Mouse (Mus musculus): Measurements from ENCODE around the gene Zc3h15. TPM values are rescaled to one million over a fixed set of nuclear protein-coding genes. Genes with fewer than 3 reads are reported as not detected.

The Zc3h15 gene
- polyA plus RNA-seq, 1 experiment from 2014 or later: 59.1 TPM

GRCm38 (mm10) chr2:83684691-83685090 lies 40.5 kb downstream of the Zc3h15 start:
- H3K4me2 ChIP-seq (ENCODE audit: low read depth, low read length): no peak overlapping the region
- no peak overlapping the region for H3K4me3 ChIP-seq (ENCODE audit: low read depth, low read length)
- no peaks in the 10 kb centered on the region for H3K36me3 ChIP-seq (replicated peaks; ENCODE audit: insufficient read depth, low read length)
- no peak overlapping the region for H3K27ac ChIP-seq (ENCODE audit: low read depth)
- ATAC-seq: peak; percentile 80
- H3K9me3 ChIP-seq (ENCODE audit: low read length): peaks cover 3% of the 10 kb centered on the region
- H3K27me3 ChIP-seq (ENCODE audit: insufficient read depth, low read length): no peaks in the 10 kb centered on the region
- no peaks in the 10 kb centered on the region for H3K4me1 ChIP-seq (ENCODE audit: insufficient read depth)
- 73% methylated on average over 8 of the region's 8 CpGs for WGBS (ENCODE audit: insufficient replicate concordance)
- TF ChIP-seq CTCF (IDR thresholded peaks at IDR 0.05; ENCODE audit: low read depth) (no peak), EP300 (IDR thresholded peaks at IDR 0.05; ENCODE audit: low read depth) (no peak)
- H3K9ac ChIP-seq (replicated peaks): no peak overlapping the region
- no peak for DNase-seq

GRCm38 (mm10) chr2:83690372-83690771 lies 46.1 kb downstream of the Zc3h15 start:
- 42% methylated on average over 2 of the region's 2 CpGs for WGBS (ENCODE audit: insufficient replicate concordance)
- Histone ChIP-seq H3K4me1 (ENCODE audit: insufficient read depth) (no peaks in the 10 kb centered on the region), H3K4me2 (ENCODE audit: low read depth, low read length) (no peak overlapping the region), H3K27me3 (ENCODE audit: insufficient read depth, low read length) (no peaks in the 10 kb centered on the region), H3K36me3 (replicated peaks; ENCODE audit: insufficient read depth, low read length) (no peaks in the 10 kb centered on the region), H3K27ac (ENCODE audit: low read depth) (no peak overlapping the region), H3K9me3 (ENCODE audit: low read length) (peaks cover 3% of the 10 kb centered on the region), H3K4me3 (ENCODE audit: low read depth, low read length) (no peak overlapping the region), H3K9ac (replicated peaks) (no peak overlapping the region)
- DNase-seq (no peak), ATAC-seq (no peak)
- no peak for TF ChIP-seq CTCF (IDR thresholded peaks at IDR 0.05; ENCODE audit: low read depth)
- TF ChIP-seq EP300 (IDR thresholded peaks at IDR 0.05; ENCODE audit: low read depth): no peak

- no peak overlapping the region for H3K4me3 ChIP-seq (ENCODE audit: low read depth, low read length)
- H3K36me3 ChIP-seq (replicated peaks; ENCODE audit: insufficient read depth, low read length): no peaks in the 10 kb centered on the region
- no peak overlapping the region for H3K27ac ChIP-seq (ENCODE audit: low read depth)
- ATAC-seq (no peak), DNase-seq (no peak)
- TF ChIP-seq EP300 (IDR thresholded peaks at IDR 0.05; ENCODE audit: low read depth) (no peak), CTCF (IDR thresholded peaks at IDR 0.05; ENCODE audit: low read depth) (no peak)
- H3K27me3 ChIP-seq (ENCODE audit: insufficient read depth, low read length): no peaks in the 10 kb centered on the region
- H3K4me2 ChIP-seq (ENCODE audit: low read depth, low read length): no peak overlapping the region
- no peak overlapping the region for H3K9ac ChIP-seq (replicated peaks)
- peaks cover 3% of the 10 kb centered on the region for H3K9me3 ChIP-seq (ENCODE audit: low read length)
- H3K4me1 ChIP-seq (ENCODE audit: insufficient read depth): no peaks in the 10 kb centered on the region
- WGBS (ENCODE audit: insufficient replicate concordance): 58% methylated on average over 10 of the region's 10 CpGs
These were observed 48.7 kb downstream of the Zc3h15 start for GRCm38 (mm10) chr2:83692651-83693545.

DNA sequence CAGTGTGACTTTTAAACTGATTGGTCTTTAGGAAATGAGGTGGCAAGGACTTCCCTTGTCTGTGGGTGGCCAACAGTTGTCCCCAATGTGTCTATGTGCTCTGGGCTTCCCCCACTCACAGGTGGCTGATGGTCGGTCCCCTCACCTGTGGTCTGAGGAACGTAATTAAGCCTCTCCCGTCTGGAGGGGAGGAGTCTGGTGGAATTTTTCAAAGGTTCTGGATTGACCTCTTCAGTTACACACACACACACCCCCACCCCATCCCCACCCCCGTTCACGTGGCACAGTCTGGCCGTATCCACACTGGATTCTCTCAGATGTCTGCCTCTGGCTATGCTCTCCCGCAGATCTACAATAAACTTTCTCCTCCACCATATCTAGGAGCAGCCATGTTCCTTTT lies 49.8 kb downstream of the Zc3h15 start:
- WGBS (ENCODE audit: insufficient replicate concordance): 76% methylated on average over 7 of the region's 7 CpGs
- DNase-seq (no peak), ATAC-seq (no peak)
- H3K4me1 ChIP-seq (ENCODE audit: insufficient read depth): no peaks in the 10 kb centered on the region
- no peaks in the 10 kb centered on the region for H3K27me3 ChIP-seq (ENCODE audit: insufficient read depth, low read length)
- TF ChIP-seq EP300 (IDR thresholded peaks at IDR 0.05; ENCODE audit: low read depth) (no peak), CTCF (IDR thresholded peaks at IDR 0.05; ENCODE audit: low read depth) (no peak)
- peaks cover 2% of the 10 kb centered on the region for H3K9me3 ChIP-seq (ENCODE audit: low read length)
- H3K4me2 ChIP-seq (ENCODE audit: low read depth, low read length): no peak overlapping the region
- H3K9ac ChIP-seq (replicated peaks): no peak overlapping the region
- no peaks in the 10 kb centered on the region for H3K36me3 ChIP-seq (replicated peaks; ENCODE audit: insufficient read depth, low read length)
- H3K27ac ChIP-seq (ENCODE audit: low read depth): no peak overlapping the region
- H3K4me3 ChIP-seq (ENCODE audit: low read depth, low read length): no peak overlapping the region

DNA sequence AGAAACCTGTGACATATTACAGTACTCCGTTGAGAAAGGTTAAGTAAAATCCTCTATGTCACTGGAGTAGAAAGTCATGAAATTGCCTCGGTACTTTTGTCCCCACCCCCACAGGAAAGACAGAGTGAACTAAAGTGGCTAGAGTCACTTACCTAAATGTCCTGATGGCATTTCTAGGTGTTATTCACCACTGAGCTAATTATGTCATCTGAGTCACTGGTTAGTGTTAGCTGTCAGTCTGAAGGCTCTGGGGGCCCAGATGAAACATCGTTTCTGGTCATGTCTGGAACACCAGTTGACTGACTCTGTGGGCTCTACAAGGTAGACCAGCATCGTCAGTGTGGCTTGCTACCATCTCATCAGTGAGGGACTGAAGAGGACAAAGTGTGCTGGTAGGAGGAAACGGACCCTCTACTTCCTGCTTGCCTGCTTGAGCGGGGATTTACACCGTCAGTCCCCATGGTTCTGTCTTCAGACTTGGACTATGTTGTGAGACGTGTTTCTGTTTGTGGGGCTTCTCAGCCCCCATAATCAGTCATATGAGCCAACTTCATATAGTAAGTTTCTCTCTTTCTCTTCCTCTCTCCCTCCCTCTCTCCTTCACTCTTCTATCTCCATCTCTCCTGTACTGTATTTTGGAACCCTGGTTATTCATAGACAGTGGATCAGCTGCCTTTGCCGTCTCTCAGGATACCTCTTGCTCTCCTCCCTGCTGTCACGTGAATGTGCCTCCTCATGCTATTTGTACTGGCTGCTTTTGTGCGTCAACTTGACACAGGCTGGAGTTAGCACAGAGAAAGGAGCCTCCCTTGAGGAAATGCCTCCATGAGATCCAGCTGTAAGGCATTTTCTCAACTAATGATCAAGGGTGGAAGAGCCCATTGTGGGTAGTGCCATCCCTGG lies 51.4 kb downstream of the Zc3h15 start:
- Histone ChIP-seq H3K36me3 (replicated peaks; ENCODE audit: insufficient read depth, low read length) (no peaks in the 10 kb centered on the region), H3K9me3 (ENCODE audit: low read length) (no peaks in the 10 kb centered on the region), H3K4me3 (ENCODE audit: low read depth, low read length) (no peak overlapping the region), H3K4me1 (ENCODE audit: insufficient read depth) (no peaks in the 10 kb centered on the region), H3K4me2 (ENCODE audit: low read depth, low read length) (no peak overlapping the region), H3K27ac (ENCODE audit: low read depth) (no peak overlapping the region), H3K9ac (replicated peaks) (no peak overlapping the region), H3K27me3 (ENCODE audit: insufficient read depth, low read length) (no peaks in the 10 kb centered on the region)
- no peak for DNase-seq
- no peak for TF ChIP-seq EP300 (IDR thresholded peaks at IDR 0.05; ENCODE audit: low read depth)
- TF ChIP-seq CTCF (IDR thresholded peaks at IDR 0.05; ENCODE audit: low read depth): no peak
- no peak for ATAC-seq
- 60% methylated on average over 11 of the region's 11 CpGs for WGBS (ENCODE audit: insufficient replicate concordance)

- Histone ChIP-seq H3K9ac (replicated peaks) (no peak overlapping the region), H3K4me1 (ENCODE audit: insufficient read depth) (peaks cover 2% of the 10 kb centered on the region; the same call in 1 of the 2 replicates), H3K4me2 (ENCODE audit: low read depth, low read length) (no peak overlapping the region), H3K9me3 (ENCODE audit: low read length) (no peaks in the 10 kb centered on the region), H3K4me3 (ENCODE audit: low read depth, low read length) (no peak overlapping the region), H3K27me3 (ENCODE audit: insufficient read depth, low read length) (no peaks in the 10 kb centered on the region), H3K27ac (ENCODE audit: low read depth) (no peak overlapping the region), H3K36me3 (replicated peaks; ENCODE audit: insufficient read depth, low read length) (no peaks in the 10 kb centered on the region)
- ATAC-seq (no peak), DNase-seq (no peak)
- no peak for TF ChIP-seq EP300 (IDR thresholded peaks at IDR 0.05; ENCODE audit: low read depth)
- peak; percentile 45 for TF ChIP-seq CTCF (IDR thresholded peaks at IDR 0.05; ENCODE audit: low read depth)
- 55% methylated on average over 1 of the region's 1 CpGs for WGBS (ENCODE audit: insufficient replicate concordance)
These were observed 54.2 kb downstream of the Zc3h15 start for GRCm38 (mm10) chr2:83698484-83698883.

All from liver, postnatal 0 days (tissue).